Mouse (Mus musculus): ENCODE data around the gene Ces4a. TPM values are rescaled to one million over a fixed set of nuclear protein-coding genes. Genes with fewer than 3 reads are reported as not detected.
A peak's percentile ranks its signal among the peaks of the same experiment; 100 is the strongest.

Gene Ces4a
- polyA plus RNA-seq, 1 experiment, result not detected

- TF ChIP-seq CTCF (IDR thresholded peaks at IDR 0.05; ENCODE audit: extremely low read depth, insufficient read depth, insufficient read length, insufficient replicate concordance) (no peak), POLR2A (IDR thresholded peaks at IDR 0.05; ENCODE audit: low read depth, low read length) (no peak)
- H3K27me3 ChIP-seq (ENCODE audit: control insufficient read depth, insufficient read depth, low read length), result no peaks in the 10 kb centered on the region
- 87% methylated on average over 6 of the region's 6 CpGs for WGBS
Measured at GRCm38 (mm10) chr8:105155091-105155745, 23.6 kb downstream of the Ces4a start.

GRCm38 (mm10) chr8:105157555-105157954, 26.0 kb downstream of the Ces4a start:
- Histone ChIP-seq H3K27me3 (ENCODE audit: control insufficient read depth, insufficient read depth, low read length) (no peaks in the 10 kb centered on the region), H3K36me3 (ENCODE audit: control insufficient read depth, insufficient read depth, low read length) (no peaks in the 10 kb centered on the region), H3K4me1 (ENCODE audit: control insufficient read depth, insufficient read depth, insufficient read length) (no peaks in the 10 kb centered on the region), H3K4me3 (ENCODE audit: extremely low read depth, insufficient read depth, insufficient read length) (no peak overlapping the region), H3K27ac (ENCODE audit: insufficient read depth, low read length) (no peak overlapping the region)
- no peak for TF ChIP-seq POLR2A (IDR thresholded peaks at IDR 0.05; ENCODE audit: low read depth, low read length)
- TF ChIP-seq CTCF (IDR thresholded peaks at IDR 0.05; ENCODE audit: extremely low read depth, insufficient read depth, insufficient read length, insufficient replicate concordance), result peak; percentile 80; the same call in 1 of the 2 replicates
- 42% methylated on average over 10 of the region's 10 CpGs for WGBS
- DNase-seq (ENCODE audit: low read depth in 1 of 2, low spot score in 2 of 2), result peak; percentile 32 to 59

More at GRCm38 (mm10) chr8:105155091-105155745, 23.6 kb downstream of the Ces4a start:
- H3K4me3 ChIP-seq (ENCODE audit: extremely low read depth, insufficient read depth, insufficient read length), result no peak overlapping the region
- DNase-seq (ENCODE audit: low read depth in 1 of 2, low spot score in 2 of 2), result no peak
- no peak overlapping the region for H3K27ac ChIP-seq (ENCODE audit: insufficient read depth, low read length)
- no peaks in the 10 kb centered on the region for H3K4me1 ChIP-seq (ENCODE audit: control insufficient read depth, insufficient read depth, insufficient read length)
- no peaks in the 10 kb centered on the region for H3K36me3 ChIP-seq (ENCODE audit: control insufficient read depth, insufficient read depth, low read length)

GRCm38 (mm10) chr8:105158084-105158483, 26.5 kb downstream of the Ces4a start:
- Histone ChIP-seq H3K36me3 (ENCODE audit: control insufficient read depth, insufficient read depth, low read length) (no peaks in the 10 kb centered on the region), H3K27ac (ENCODE audit: insufficient read depth, low read length) (no peak overlapping the region), H3K4me1 (ENCODE audit: control insufficient read depth, insufficient read depth, insufficient read length) (no peaks in the 10 kb centered on the region), H3K4me3 (ENCODE audit: extremely low read depth, insufficient read depth, insufficient read length) (no peak overlapping the region), H3K27me3 (ENCODE audit: control insufficient read depth, insufficient read depth, low read length) (no peaks in the 10 kb centered on the region)
- TF ChIP-seq CTCF (IDR thresholded peaks at IDR 0.05; ENCODE audit: extremely low read depth, insufficient read depth, insufficient read length, insufficient replicate concordance), result no peak
- TF ChIP-seq POLR2A (IDR thresholded peaks at IDR 0.05; ENCODE audit: low read depth, low read length), result no peak
- no peak for DNase-seq (ENCODE audit: low read depth in 1 of 2, low spot score in 2 of 2)
- WGBS, result 68% methylated on average over 3 of the region's 3 CpGs

GRCm38 (mm10) chr8:105161121-105161652, 29.6 kb downstream of the Ces4a start:
- no peak for DNase-seq (ENCODE audit: low read depth in 1 of 2, low spot score in 2 of 2)
- WGBS, result 24% methylated on average over 3 of the region's 3 CpGs
- TF ChIP-seq POLR2A (IDR thresholded peaks at IDR 0.05; ENCODE audit: low read depth, low read length), result no peak
- no peak for TF ChIP-seq CTCF (IDR thresholded peaks at IDR 0.05; ENCODE audit: extremely low read depth, insufficient read depth, insufficient read length, insufficient replicate concordance)
- no peaks in the 10 kb centered on the region for H3K36me3 ChIP-seq (ENCODE audit: control insufficient read depth, insufficient read depth, low read length)
- no peak overlapping the region for H3K27ac ChIP-seq (ENCODE audit: insufficient read depth, low read length)
- no peaks in the 10 kb centered on the region for H3K27me3 ChIP-seq (ENCODE audit: control insufficient read depth, insufficient read depth, low read length)
- H3K4me3 ChIP-seq (ENCODE audit: extremely low read depth, insufficient read depth, insufficient read length), result no peak overlapping the region
- no peaks in the 10 kb centered on the region for H3K4me1 ChIP-seq (ENCODE audit: control insufficient read depth, insufficient read depth, insufficient read length)

- Histone ChIP-seq H3K27ac (ENCODE audit: insufficient read depth, low read length) (no peak overlapping the region), H3K27me3 (ENCODE audit: control insufficient read depth, insufficient read depth, low read length) (no peaks in the 10 kb centered on the region), H3K4me3 (ENCODE audit: extremely low read depth, insufficient read depth, insufficient read length) (no peak overlapping the region), H3K36me3 (ENCODE audit: control insufficient read depth, insufficient read depth, low read length) (no peaks in the 10 kb centered on the region), H3K4me1 (ENCODE audit: control insufficient read depth, insufficient read depth, insufficient read length) (no peaks in the 10 kb centered on the region)
- TF ChIP-seq CTCF (IDR thresholded peaks at IDR 0.05; ENCODE audit: extremely low read depth, insufficient read depth, insufficient read length, insufficient replicate concordance) (no peak), POLR2A (IDR thresholded peaks at IDR 0.05; ENCODE audit: low read depth, low read length) (no peak)
- WGBS, result 83% methylated on average over 6 of the region's 6 CpGs
- no peak for DNase-seq (ENCODE audit: low read depth in 1 of 2, low spot score in 2 of 2)
Measured at GRCm38 (mm10) chr8:105164272-105164902, 32.8 kb downstream of the Ces4a start.

- TF ChIP-seq POLR2A (IDR thresholded peaks at IDR 0.05; ENCODE audit: low read depth, low read length), result no peak
- TF ChIP-seq CTCF (IDR thresholded peaks at IDR 0.05; ENCODE audit: extremely low read depth, insufficient read depth, insufficient read length, insufficient replicate concordance), result no peak
- H3K4me1 ChIP-seq (ENCODE audit: control insufficient read depth, insufficient read depth, insufficient read length), result no peaks in the 10 kb centered on the region
- WGBS, result 46% methylated on average over 2 of the region's 2 CpGs
- no peaks in the 10 kb centered on the region for H3K36me3 ChIP-seq (ENCODE audit: control insufficient read depth, insufficient read depth, low read length)
- no peak overlapping the region for H3K27ac ChIP-seq (ENCODE audit: insufficient read depth, low read length)
- no peaks in the 10 kb centered on the region for H3K27me3 ChIP-seq (ENCODE audit: control insufficient read depth, insufficient read depth, low read length)
- H3K4me3 ChIP-seq (ENCODE audit: extremely low read depth, insufficient read depth, insufficient read length), result no peak overlapping the region
- no peak for DNase-seq (ENCODE audit: low read depth in 1 of 2, low spot score in 2 of 2)
Measured at GRCm38 (mm10) chr8:105165191-105165590, 33.6 kb downstream of the Ces4a start.

- no peaks in the 10 kb centered on the region for H3K27me3 ChIP-seq (ENCODE audit: control insufficient read depth, insufficient read depth, low read length)
- H3K4me1 ChIP-seq (ENCODE audit: control insufficient read depth, insufficient read depth, insufficient read length), result no peaks in the 10 kb centered on the region; the same call in 1 of the 2 replicates
- no peak overlapping the region for H3K27ac ChIP-seq (ENCODE audit: insufficient read depth, low read length)
- no peaks in the 10 kb centered on the region for H3K36me3 ChIP-seq (ENCODE audit: control insufficient read depth, insufficient read depth, low read length)
- no peak overlapping the region for H3K4me3 ChIP-seq (ENCODE audit: extremely low read depth, insufficient read depth, insufficient read length)
- 95% methylated on average over 2 of the region's 2 CpGs for WGBS
- no peak for DNase-seq (ENCODE audit: low read depth in 1 of 2, low spot score in 2 of 2)
- TF ChIP-seq POLR2A (IDR thresholded peaks at IDR 0.05; ENCODE audit: low read depth, low read length) (no peak), CTCF (IDR thresholded peaks at IDR 0.05; ENCODE audit: extremely low read depth, insufficient read depth, insufficient read length, insufficient replicate concordance) (no peak)
Measured at GRCm38 (mm10) chr8:105167116-105167515, 35.5 kb downstream of the Ces4a start.

Measured in spleen, adult 2 months (tissue).